Mouse (Mus musculus) forebrain, embryonic 16.5 days (tissue): ENCODE results near the gene Mki67. TPM values are rescaled to one million over a fixed set of nuclear protein-coding genes. Genes with fewer than 3 reads are reported as not detected.
"Not testable (repeated sequence)": the region's sequence is repeated elsewhere in the genome, so short reads cannot be mapped to it uniquely, and the experiment has no call there.

Experiments used
- ATAC-seq: fragments of 200-750 bp; cut with Nextera tagmentation; 2 replicates; pipeline ENCODE4 v1.8.0; 2017; ENCODE audit warnings: mild to moderate bottlenecking, moderate library complexity
- H3K27ac ChIP-seq: fragments of 300-500 bp; sonication (generic); 2 replicates; pipeline ENCODE4 v1.5.1; 2014; ENCODE audit warnings: low read length, control low read depth
- H3K27me3 ChIP-seq: fragments of 300-500 bp; sonication (generic); replicated peaks from 2 replicates; pipeline ENCODE4 v1.6.1; 2014; ENCODE audit warnings: low read length; ENCODE audit not compliant: control insufficient read depth, insufficient read depth
- H3K36me3 ChIP-seq: fragments of 300-500 bp; sonication (generic); 2 replicates; pipeline ENCODE4 v1.6.1; 2014; ENCODE audit not compliant: control insufficient read depth, insufficient read depth
- H3K4me1 ChIP-seq: fragments of 300-500 bp; sonication (generic); replicated peaks from 2 replicates; pipeline ENCODE4 v1.6.1; 2014; ENCODE audit warnings: low read length; ENCODE audit not compliant: control insufficient read depth, insufficient read depth
- H3K4me2 ChIP-seq: fragments of 300-500 bp; sonication (generic); 2 replicates; pipeline ENCODE4 v1.6.1; 2014; ENCODE audit warnings: mild to moderate bottlenecking, low read length, control low read depth
- H3K4me3 ChIP-seq: fragments of 300-500 bp; sonication (generic); replicated peaks from 2 replicates; pipeline ENCODE4 v1.5.1; 2014; ENCODE audit warnings: mild to moderate bottlenecking, low read length, control low read depth
- H3K9ac ChIP-seq: fragments of 300-500 bp; sonication (generic); replicated peaks from 2 replicates; pipeline ENCODE4 v1.6.1; 2014; ENCODE audit warnings: low read depth, low read length, control low read depth
- H3K9me3 ChIP-seq: fragments of 300-500 bp; sonication (generic); 2 replicates; pipeline ENCODE4 v1.6.1; 2016; ENCODE audit warnings: low read length; ENCODE audit not compliant: control insufficient read depth
- WGBS: fragments of 180-500 bp; shearing (Covaris S2); extraction: QIAGEN DNeasy Blood & Tissue Kit; methylation state at CpG from one replicate; pipeline ENCODE4 v1.1.7; 2014; 5-methylcytosine and 5-hydroxymethylcytosine counted together
- polyA plus RNA-seq: library from polyadenylated mRNA; unstranded; fragments of >200 nt; fragmentation: Nextera tagmentation; extraction: Ambion mirVana; gene quantifications from 2 replicates; pipeline ENCODE4 v1.2.1, GENCODE M21; 2015

Mki67 gene
- polyA plus RNA-seq, 1 experiment from 2014 or later, result 14.8 TPM

- H3K27me3 ChIP-seq, result no peaks in the 10 kb centered on the region
- 0 out of 2 replicates have a peak, but pooled peaks cover 3% of the 10 kb centered on the region for H3K36me3 ChIP-seq
- ATAC-seq, result no peak
- H3K9ac ChIP-seq, result no peak overlapping the region
- 96% methylated on average over 5 of the region's 5 CpGs for WGBS
- no peaks in the 10 kb centered on the region for H3K4me1 ChIP-seq
- no peak overlapping the region for H3K4me2 ChIP-seq
- no peak overlapping the region for H3K4me3 ChIP-seq
- no peak overlapping the region for H3K27ac ChIP-seq
- H3K9me3 ChIP-seq, result no peaks in the 10 kb centered on the region
These were observed 24.2 kb downstream of the Mki67 start for GRCm38 (mm10) chr7:135691941-135692340.

GRCm38 (mm10) chr7:135689396-135689795 is 26.8 kb downstream of the Mki67 start:
- Histone ChIP-seq H3K9ac (no peak overlapping the region), H3K4me3 (no peak overlapping the region), H3K36me3 (0 out of 2 replicates have a peak, but pooled peaks cover 3% of the 10 kb centered on the region), H3K9me3 (no peaks in the 10 kb centered on the region), H3K4me2 (no peak overlapping the region), H3K27ac (no peak overlapping the region), H3K4me1 (no peaks in the 10 kb centered on the region), H3K27me3 (no peaks in the 10 kb centered on the region)
- no peak for ATAC-seq
- 92% methylated on average over 7 of the region's 7 CpGs for WGBS

GRCm38 (mm10) chr7:135684938-135685337 is 31.2 kb downstream of the Mki67 start:
- no peak for ATAC-seq
- H3K36me3 ChIP-seq, result 0 out of 2 replicates have a peak, but pooled peaks cover 3% of the 10 kb centered on the region
- 90% methylated on average over 7 of the region's 7 CpGs for WGBS

GRCm38 (mm10) chr7:135684098-135684497 is 32.1 kb downstream of the Mki67 start:
- not testable (repeated sequence) for H3K9ac ChIP-seq, H3K4me3 ChIP-seq, H3K27ac ChIP-seq, H3K4me1 ChIP-seq, H3K36me3 ChIP-seq, H3K27me3 ChIP-seq, H3K9me3 ChIP-seq, H3K4me2 ChIP-seq, ATAC-seq
- WGBS, result 64% methylated on average over 4 of the region's 4 CpGs

More at GRCm38 (mm10) chr7:135684938-135685337, 31.2 kb downstream of the Mki67 start:
- no peaks in the 10 kb centered on the region for H3K27me3 ChIP-seq
- H3K27ac ChIP-seq, result no peak overlapping the region
- no peak overlapping the region for H3K4me2 ChIP-seq
- H3K4me3 ChIP-seq, result no peak overlapping the region
- no peak overlapping the region for H3K9ac ChIP-seq
- no peaks in the 10 kb centered on the region for H3K9me3 ChIP-seq
- H3K4me1 ChIP-seq, result no peaks in the 10 kb centered on the region

GRCm38 (mm10) chr7:135680334-135680733 is 35.8 kb downstream of the Mki67 start:
- WGBS, result 72% methylated on average over 5 of the region's 5 CpGs
- H3K27ac ChIP-seq, result no peak overlapping the region
- peaks cover 6% of the 10 kb centered on the region; the same call in 1 of the 2 replicates for H3K4me1 ChIP-seq
- H3K27me3 ChIP-seq, result no peaks in the 10 kb centered on the region
- no peak for ATAC-seq
- H3K4me2 ChIP-seq, result no peak overlapping the region
- no peak overlapping the region for H3K4me3 ChIP-seq
- H3K9me3 ChIP-seq, result no peaks in the 10 kb centered on the region
- no peak overlapping the region for H3K9ac ChIP-seq
- H3K36me3 ChIP-seq, result no peaks in the 10 kb centered on the region

GRCm38 (mm10) chr7:135676722-135677121 is 39.4 kb downstream of the Mki67 start:
- 65% methylated on average over 8 of the region's 8 CpGs for WGBS
- Histone ChIP-seq H3K9me3 (no peaks in the 10 kb centered on the region), H3K9ac (no peak overlapping the region), H3K4me2 (no peak overlapping the region), H3K36me3 (no peaks in the 10 kb centered on the region), H3K4me1 (peaks cover 6% of the 10 kb centered on the region; the same call in 1 of the 2 replicates), H3K27ac (no peak overlapping the region), H3K27me3 (no peaks in the 10 kb centered on the region), H3K4me3 (no peak overlapping the region)
- no peak for ATAC-seq

- no peak for ATAC-seq
- Histone ChIP-seq H3K4me3 (no peak overlapping the region), H3K27me3 (no peaks in the 10 kb centered on the region), H3K9ac (no peak overlapping the region), H3K9me3 (no peaks in the 10 kb centered on the region), H3K4me1 (peaks cover 6% of the 10 kb centered on the region; the same call in 1 of the 2 replicates), H3K4me2 (no peak overlapping the region), H3K36me3 (no peaks in the 10 kb centered on the region), H3K27ac (no peak overlapping the region)
- 47% methylated on average over 3 of the region's 3 CpGs for WGBS
These were observed 42.6 kb downstream of the Mki67 start for GRCm38 (mm10) chr7:135673576-135673975.

GRCm38 (mm10) chr7:135668852-135669739 is 47.1 kb downstream of the Mki67 start:
- Histone ChIP-seq H3K27me3 (no peaks in the 10 kb centered on the region), H3K27ac (no peak overlapping the region), H3K4me3 (no peak overlapping the region), H3K36me3 (no peaks in the 10 kb centered on the region), H3K4me2 (no peak overlapping the region), H3K9ac (no peak overlapping the region), H3K4me1 (no peaks in the 10 kb centered on the region), H3K9me3 (no peaks in the 10 kb centered on the region)
- peak; percentile 15; the same call in 1 of the 2 replicates for ATAC-seq
- whole genome bisulfite sequencing, result 37% methylated on average over 16 of the region's 16 CpGs

- H3K27me3 ChIP-seq, result no peaks in the 10 kb centered on the region
- no peaks in the 10 kb centered on the region for H3K36me3 ChIP-seq
- ATAC-seq, result no peak
- H3K4me2 ChIP-seq, result no peak overlapping the region
- no peak overlapping the region for H3K27ac ChIP-seq
- H3K9ac ChIP-seq, result no peak overlapping the region
- H3K4me3 ChIP-seq, result no peak overlapping the region
- H3K4me1 ChIP-seq, result no peaks in the 10 kb centered on the region
- H3K9me3 ChIP-seq, result no peaks in the 10 kb centered on the region
- WGBS, result 90% methylated on average over 2 of the region's 2 CpGs
These were observed 49.8 kb downstream of the Mki67 start for GRCm38 (mm10) chr7:135666314-135666713.
